Mouse (Mus musculus): ENCODE measurements at regions not wholly inside any gene's neighbourhood (a gene's known extent, or its start where the extent isn't known, plus 50 kb on each side); places are given as distances from the start of the nearest gene placed in this dataset.

GRCm38 (mm10) chr10:9092237-9092885 lies 206.5 kb upstream of the Sash1 start:
- 49% methylated on average over 10 of the region's 10 CpGs for WGBS

GRCm38 (mm10) chr10:9090961-9091360 lies 205.1 kb upstream of the Sash1 start:
- no peak overlapping the region for H3K4me3 ChIP-seq (ENCODE audit: insufficient read depth, low read depth, low read length)
- no peak for TF ChIP-seq POLR2A (IDR thresholded peaks at IDR 0.05; ENCODE audit: extremely low read depth, insufficient read depth, low read length)
- no peak for TF ChIP-seq CTCF (IDR thresholded peaks at IDR 0.05; ENCODE audit: low read depth, low read length)
- no peak overlapping the region for H3K9ac ChIP-seq (ENCODE audit: low read depth, low read length)
- no peaks in the 10 kb centered on the region for H3K27me3 ChIP-seq (ENCODE audit: control insufficient read depth, insufficient read depth, low read length)
- H3K36me3 ChIP-seq (ENCODE audit: control insufficient read depth, insufficient read depth, low read length): no peaks in the 10 kb centered on the region
- 90% methylated on average over 6 of the region's 6 CpGs for WGBS
- H3K27ac ChIP-seq (replicated peaks; ENCODE audit: insufficient read depth, low read depth, low read length): no peak overlapping the region
- no peaks in the 10 kb centered on the region for H3K4me1 ChIP-seq (ENCODE audit: control insufficient read depth, insufficient read depth, low read length)
- no peak for DNase-seq (ENCODE audit: extremely low read depth, low read depth, low spot score)
- H3K79me2 ChIP-seq (ENCODE audit: control insufficient read depth, insufficient read depth, low read length): no peaks in the 10 kb centered on the region

More at GRCm38 (mm10) chr10:9092237-9092885, 206.5 kb upstream of the Sash1 start:
- Histone ChIP-seq H3K9ac (ENCODE audit: low read depth, low read length) (no peak overlapping the region), H3K27ac (replicated peaks; ENCODE audit: insufficient read depth, low read depth, low read length) (no peak overlapping the region), H3K4me1 (ENCODE audit: control insufficient read depth, insufficient read depth, low read length) (no peaks in the 10 kb centered on the region), H3K79me2 (ENCODE audit: control insufficient read depth, insufficient read depth, low read length) (no peaks in the 10 kb centered on the region), H3K4me3 (ENCODE audit: insufficient read depth, low read depth, low read length) (no peak overlapping the region), H3K36me3 (ENCODE audit: control insufficient read depth, insufficient read depth, low read length) (no peaks in the 10 kb centered on the region), H3K27me3 (ENCODE audit: control insufficient read depth, insufficient read depth, low read length) (no peaks in the 10 kb centered on the region)
- TF ChIP-seq CTCF (IDR thresholded peaks at IDR 0.05; ENCODE audit: low read depth, low read length): no peak
- TF ChIP-seq POLR2A (IDR thresholded peaks at IDR 0.05; ENCODE audit: extremely low read depth, insufficient read depth, low read length): no peak
- peak; percentile 32 for DNase-seq (ENCODE audit: extremely low read depth, low read depth, low spot score)

- Histone ChIP-seq H3K4me1 (ENCODE audit: control insufficient read depth, insufficient read depth, low read length) (no peaks in the 10 kb centered on the region; the same call in 1 of the 2 replicates), H3K27me3 (ENCODE audit: control insufficient read depth, insufficient read depth, low read length) (no peaks in the 10 kb centered on the region), H3K9ac (ENCODE audit: low read depth, low read length) (no peak overlapping the region), H3K4me3 (ENCODE audit: insufficient read depth, low read depth, low read length) (no peak overlapping the region), H3K36me3 (ENCODE audit: control insufficient read depth, insufficient read depth, low read length) (no peaks in the 10 kb centered on the region), H3K27ac (replicated peaks; ENCODE audit: insufficient read depth, low read depth, low read length) (no peak overlapping the region), H3K79me2 (ENCODE audit: control insufficient read depth, insufficient read depth, low read length) (no peaks in the 10 kb centered on the region)
- 84% methylated on average over 3 of the region's 3 CpGs for WGBS
- TF ChIP-seq CTCF (IDR thresholded peaks at IDR 0.05; ENCODE audit: low read depth, low read length) (no peak), POLR2A (IDR thresholded peaks at IDR 0.05; ENCODE audit: extremely low read depth, insufficient read depth, low read length) (no peak)
- DNase-seq (ENCODE audit: extremely low read depth, low read depth, low spot score): no peak
Measured at GRCm38 (mm10) chr10:9087871-9088270, 202.0 kb upstream of the Sash1 start.

GRCm38 (mm10) chr10:9087171-9087570 lies 201.3 kb upstream of the Sash1 start:
- DNase-seq (ENCODE audit: extremely low read depth, low read depth, low spot score): peak; percentile 16
- H3K4me1 ChIP-seq (ENCODE audit: control insufficient read depth, insufficient read depth, low read length): no peaks in the 10 kb centered on the region; the same call in 1 of the 2 replicates
- no peak overlapping the region for H3K9ac ChIP-seq (ENCODE audit: low read depth, low read length)
- 76% methylated on average over 3 of the region's 3 CpGs for WGBS
- no peaks in the 10 kb centered on the region for H3K79me2 ChIP-seq (ENCODE audit: control insufficient read depth, insufficient read depth, low read length)
- no peak for TF ChIP-seq CTCF (IDR thresholded peaks at IDR 0.05; ENCODE audit: low read depth, low read length)
- TF ChIP-seq POLR2A (IDR thresholded peaks at IDR 0.05; ENCODE audit: extremely low read depth, insufficient read depth, low read length): no peak
- no peak overlapping the region for H3K27ac ChIP-seq (replicated peaks; ENCODE audit: insufficient read depth, low read depth, low read length)
- H3K36me3 ChIP-seq (ENCODE audit: control insufficient read depth, insufficient read depth, low read length): no peaks in the 10 kb centered on the region
- H3K27me3 ChIP-seq (ENCODE audit: control insufficient read depth, insufficient read depth, low read length): no peaks in the 10 kb centered on the region
- no peak overlapping the region for H3K4me3 ChIP-seq (ENCODE audit: insufficient read depth, low read depth, low read length)

GRCm38 (mm10) chr10:9086666-9087065 lies 200.8 kb upstream of the Sash1 start:
- H3K27me3 ChIP-seq (ENCODE audit: control insufficient read depth, insufficient read depth, low read length): no peaks in the 10 kb centered on the region
- no peaks in the 10 kb centered on the region; the same call in 1 of the 2 replicates for H3K4me1 ChIP-seq (ENCODE audit: control insufficient read depth, insufficient read depth, low read length)
- no peak overlapping the region for H3K9ac ChIP-seq (ENCODE audit: low read depth, low read length)
- TF ChIP-seq CTCF (IDR thresholded peaks at IDR 0.05; ENCODE audit: low read depth, low read length): no peak
- no peak for TF ChIP-seq POLR2A (IDR thresholded peaks at IDR 0.05; ENCODE audit: extremely low read depth, insufficient read depth, low read length)
- H3K36me3 ChIP-seq (ENCODE audit: control insufficient read depth, insufficient read depth, low read length): no peaks in the 10 kb centered on the region
- H3K4me3 ChIP-seq (ENCODE audit: insufficient read depth, low read depth, low read length): no peak overlapping the region
- WGBS: 81% methylated on average over 2 of the region's 2 CpGs
- no peaks in the 10 kb centered on the region for H3K79me2 ChIP-seq (ENCODE audit: control insufficient read depth, insufficient read depth, low read length)
- DNase-seq (ENCODE audit: extremely low read depth, low read depth, low spot score): no peak
- no peak overlapping the region for H3K27ac ChIP-seq (replicated peaks; ENCODE audit: insufficient read depth, low read depth, low read length)

GRCm38 (mm10) chr10:9085441-9085840 lies 199.6 kb upstream of the Sash1 start:
- H3K4me3 ChIP-seq (ENCODE audit: insufficient read depth, low read depth, low read length): no peak overlapping the region
- no peaks in the 10 kb centered on the region for H3K79me2 ChIP-seq (ENCODE audit: control insufficient read depth, insufficient read depth, low read length)
- no peaks in the 10 kb centered on the region for H3K36me3 ChIP-seq (ENCODE audit: control insufficient read depth, insufficient read depth, low read length)
- no peaks in the 10 kb centered on the region for H3K27me3 ChIP-seq (ENCODE audit: control insufficient read depth, insufficient read depth, low read length)
- 87% methylated on average over 7 of the region's 7 CpGs for WGBS
- TF ChIP-seq CTCF (IDR thresholded peaks at IDR 0.05; ENCODE audit: low read depth, low read length): no peak
- no peak for TF ChIP-seq POLR2A (IDR thresholded peaks at IDR 0.05; ENCODE audit: extremely low read depth, insufficient read depth, low read length)
- no peak overlapping the region for H3K27ac ChIP-seq (replicated peaks; ENCODE audit: insufficient read depth, low read depth, low read length)
- no peak overlapping the region for H3K9ac ChIP-seq (ENCODE audit: low read depth, low read length)
- no peak for DNase-seq (ENCODE audit: extremely low read depth, low read depth, low spot score)
- no peaks in the 10 kb centered on the region; the same call in 1 of the 2 replicates for H3K4me1 ChIP-seq (ENCODE audit: control insufficient read depth, insufficient read depth, low read length)
